Mouse (Mus musculus) left cerebral cortex, adult 8-10 months (tissue): ENCODE results near the gene Akr1b10. TPM values are rescaled to one million over a fixed set of nuclear protein-coding genes. Genes with fewer than 3 reads are reported as not detected.

ENCODE experiments used
- total RNA-seq, 4 experiments: library from RNA; stranded (reverse); gene quantifications; 2 replicates each; pipeline ENCODE4 v1.2.4; 2022

The Akr1b10 gene
- total RNA-seq, 4 experiments from 2014 or later, result 22.6 to 27.2 (median 23.6) TPM

Other genes with a start within 250 kb of the Akr1b10 start
- 10 to 100 TPM; 65.9 to 75.7 (median 71.9) TPM for gene Slc35b4, start 207.1 kb upstream of the Akr1b10 start, total RNA-seq
- 10 to 100 TPM; 42.7 to 55.3 (median 49.4) TPM for gene Akr1b3, start 66.7 kb upstream of the Akr1b10 start, total RNA-seq
- 1 to 10 TPM in 1 of 4 experiments, under 1 TPM in 2, not detected in 1; 0.89 to 1.2 (median 0.89) TPM for gene Akr1b8, start 30.1 kb upstream of the Akr1b10 start, total RNA-seq
- gene Akr1b7, start 28.1 kb downstream of the Akr1b10 start, total RNA-seq, result 1 to 10 TPM in 1 of 4 experiments, under 1 TPM in 1, not detected in 2; 0.39 to 1.0 TPM
- 10 to 100 TPM; 67.9 to 77.1 (median 72.1) TPM for gene Bpgm, start 92.0 kb downstream of the Akr1b10 start, total RNA-seq
- gene Cald1, start 214.3 kb downstream of the Akr1b10 start, total RNA-seq, result 10 to 100 TPM; 18.9 to 22.6 (median 20.5) TPM